Mouse (Mus musculus) CH12.LX (cell line): ENCODE results near the gene Hsf2. TPM values are rescaled to one million over a fixed set of nuclear protein-coding genes. Genes with fewer than 3 reads are reported as not detected.

Experiments used
- DNase-seq: peaks from one replicate; pipeline ENCODE4 v3.0.0-alpha.2; 2013; ENCODE audit errors: extremely low read depth
- H3K27ac ChIP-seq: 2 replicates; pipeline ENCODE4 v1.5.1; 2012; ENCODE audit warnings: low read depth, mild to moderate bottlenecking, control low read depth, moderate library complexity; ENCODE audit not compliant: insufficient read depth
- H3K27me3 ChIP-seq: replicated peaks from 2 replicates; pipeline ENCODE3; 2012; ENCODE audit warnings: inconsistent platforms
- H3K36me3 ChIP-seq, 2 experiments: replicated peaks in 1 of 2; 2 replicates each; pipeline versions ENCODE3 to v1.6.1; 2012; ENCODE audit warnings: inconsistent platforms in 1 of 2, low read length in 1 of 2, mild to moderate bottlenecking in 1 of 2, mixed read lengths in 1 of 2, moderate library complexity in 1 of 2; ENCODE audit not compliant: control insufficient read depth in 1 of 2, insufficient read depth in 1 of 2
- H3K4me1 ChIP-seq, 2 experiments: 2 replicates each; pipeline ENCODE4 v1.6.1; 2012; ENCODE audit warnings: inconsistent platforms in 1 of 2, moderate library complexity in 1 of 2; ENCODE audit not compliant: insufficient read depth in 2 of 2, control insufficient read depth in 1 of 2
- H3K4me2 ChIP-seq: 2 replicates; pipeline ENCODE4 v1.6.1; 2012; ENCODE audit warnings: low read depth, mild to moderate bottlenecking, control low read depth; ENCODE audit not compliant: poor library complexity, insufficient read depth, severe bottlenecking
- H3K4me3 ChIP-seq, 3 experiments: fragments of 150-350 bp in 1 of 3; sonication (generic) in 1 of 3; replicated peaks in 1 of 3; 2 replicates each; pipeline versions ENCODE3 to v1.5.1; 2011 to 2012; ENCODE audit warnings: low read depth in 2 of 3, low read length in 2 of 3, mild to moderate bottlenecking in 2 of 3, moderate library complexity in 2 of 3, control low read depth in 1 of 3, improper control_type of control experiment in 1 of 3, inconsistent platforms in 1 of 3, mixed read lengths in 1 of 3; ENCODE audit not compliant: poor library complexity in 1 of 3
- H3K79me2 ChIP-seq: replicated peaks from 2 replicates; pipeline ENCODE4 v1.6.1; 2012; ENCODE audit warnings: mild to moderate bottlenecking, moderate library complexity; ENCODE audit not compliant: control insufficient read depth, poor library complexity, insufficient read depth, severe bottlenecking; ENCODE audit errors: extremely low read depth
- H3K9ac ChIP-seq: 2 replicates; pipeline ENCODE4 v1.6.1; 2012; ENCODE audit warnings: low read depth, mild to moderate bottlenecking, control low read depth, moderate library complexity; ENCODE audit not compliant: insufficient read depth
- H3K9me3 ChIP-seq: replicated peaks from 2 replicates; pipeline ENCODE3; 2012; ENCODE audit warnings: low read length, inconsistent platforms, mixed read lengths
- CHD2 ChIP-seq: IDR thresholded peaks from 2 replicates; pipeline ENCODE4 v1.6.1; 2011; ENCODE audit warnings: low read length, improper control_type of control experiment
- CTCF ChIP-seq, 2 experiments: IDR thresholded peaks in 1 of 2; conservative IDR thresholded peaks in 1 of 2; 2 replicates each; pipeline ENCODE4 v1.5.1; 2011 to 2012; ENCODE audit warnings: low read depth in 2 of 2, low read length in 2 of 2, improper control_type of control experiment in 1 of 2, inconsistent platforms in 1 of 2, mild to moderate bottlenecking in 1 of 2, moderate library complexity in 1 of 2
- E2F4 ChIP-seq: IDR thresholded peaks from 2 replicates; pipeline ENCODE4 v1.6.1; 2011; ENCODE audit warnings: low read depth, low read length, improper control_type of control experiment; ENCODE audit not compliant: insufficient replicate concordance
- HCFC1 ChIP-seq: IDR thresholded peaks from 2 replicates; pipeline ENCODE4 v1.6.1; 2012; ENCODE audit warnings: low read depth, mild to moderate bottlenecking, inconsistent platforms, low read length, improper control_type of control experiment
- MXI1 ChIP-seq: IDR thresholded peaks from 2 replicates; pipeline ENCODE4 v1.6.1; 2011; ENCODE audit warnings: mild to moderate bottlenecking, low read depth, low read length, improper control_type of control experiment
- NRF1 ChIP-seq: IDR thresholded peaks from 2 replicates; pipeline ENCODE4 v1.6.1; 2014; ENCODE audit warnings: low read depth, mild to moderate bottlenecking, inconsistent platforms, low read length, improper control_type of control experiment, moderate library complexity
- RAD21 ChIP-seq: IDR thresholded peaks from 2 replicates; pipeline ENCODE4 v1.6.1; 2011; ENCODE audit warnings: low read depth, mild to moderate bottlenecking, low read length, improper control_type of control experiment, moderate library complexity
- SIN3A ChIP-seq: IDR thresholded peaks from 2 replicates; pipeline ENCODE4 v1.6.1; 2012; ENCODE audit warnings: low read length, improper control_type of control experiment, inconsistent platforms
- SMC3 ChIP-seq: IDR thresholded peaks from 2 replicates; pipeline ENCODE4 v1.6.1; 2011; ENCODE audit warnings: low read depth, low read length, improper control_type of control experiment
- TCF12 ChIP-seq: IDR thresholded peaks from 2 replicates; pipeline ENCODE4 v1.6.1; 2014; ENCODE audit warnings: low read depth, mild to moderate bottlenecking, inconsistent platforms, low read length, improper control_type of control experiment
- UBTF ChIP-seq: IDR thresholded peaks from 2 replicates; pipeline ENCODE4 v1.6.1; 2012; ENCODE audit warnings: low read depth, mild to moderate bottlenecking, inconsistent platforms, low read length, improper control_type of control experiment, moderate library complexity
- dilution Hi-C: fragments of 300-500 bp; cut with MboI; formaldehyde crosslinking; loops from 2 replicates; pipeline ENCODE4 v1.14.3; 2020; ENCODE audit warnings: low sequenced_read_pairs; ENCODE audit not compliant: extremely low pct_unique_long_range_greater_than_20kb, extremely low pct_ligation_motif_present
- in situ Hi-C: fragments of 300-500 bp; cut with MboI; formaldehyde crosslinking; loops from 3 replicates; pipeline ENCODE4 v1.14.3; 2019; ENCODE audit warnings: low sequenced_read_pairs, low pct_ligation_motif_present, low pct_unique_long_range_greater_than_20kb, mixed read lengths
- polyA plus RNA-seq: library from polyadenylated mRNA; unstranded; fragments of >175 nt; gene quantifications from 2 replicates; pipeline ENCODE4 v1.2.1, GENCODE M21; 2012; ENCODE audit warnings: low read depth; ENCODE audit not compliant: insufficient read length
- total RNA-seq, 2 experiments: library from RNA; depleted of rRNA; stranded (reverse); fragments of 300-350 nt in 1 of 2; fragments of >200 nt in 1 of 2; gene quantifications; 2 replicates each; pipeline ENCODE4 v1.2.3; 2012 to 2014

Hsf2 gene
- total and polyA plus RNA-seq, 3 experiments, result 7.4 to 11.9 (median 8.4) TPM

DNA sequence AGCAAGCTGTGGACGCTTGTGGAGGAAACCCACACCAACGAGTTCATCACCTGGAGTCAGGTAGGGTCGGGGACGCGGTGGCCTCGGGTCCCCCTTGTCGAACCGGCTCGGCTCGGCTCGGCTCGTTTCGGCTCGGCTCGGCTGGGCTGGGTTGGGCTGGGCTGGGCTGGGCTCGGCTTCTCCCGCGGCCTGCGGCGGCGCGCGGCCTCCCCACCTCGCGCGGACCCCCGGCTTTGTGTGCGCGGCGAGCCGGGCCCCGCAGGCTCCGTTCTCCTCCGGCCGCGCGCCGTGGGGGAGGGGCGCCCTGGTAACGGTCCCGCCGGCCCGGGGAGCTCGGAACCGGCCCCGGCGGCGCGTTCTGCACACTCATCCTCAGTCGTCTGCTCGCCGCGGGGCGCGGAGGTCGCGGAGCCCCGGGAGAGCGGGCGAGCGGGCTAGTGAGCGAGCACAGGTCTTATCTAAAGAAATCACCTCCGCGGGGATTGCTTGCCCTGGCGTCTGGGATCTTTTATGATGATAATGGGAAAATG, 422 bp downstream of the Hsf2 start:
- Histone ChIP-seq H3K27ac (no peak overlapping the region), H3K36me3 (no peaks in the 10 kb centered on the region), H3K79me2 (peaks cover 3% of the 10 kb centered on the region), H3K9me3 (no peaks in the 10 kb centered on the region), H3K4me3 (peak overlapping the region; percentile 72 to 87 (median 78)), H3K4me2 (peak overlapping the region; percentile 93; the same call in 1 of the 2 replicates), H3K9ac (peak overlapping the region; percentile 84), H3K4me1 (peaks cover 4 to 11% of the 10 kb centered on the region in 2 experiments; a peak in 3 of 4 replicates), H3K27me3 (no peaks in the 10 kb centered on the region)
- in situ Hi-C loops (no loop called here), dilution Hi-C loops (no loop called here)
- peak; percentile 17 for DNase-seq
- TF ChIP-seq TCF12, result no peak; the same call in 1 of the 2 replicates
- TF ChIP-seq NRF1, result no peak
- 0 out of 2 replicates have a peak, but pooled peaks have one; percentile 47 for TF ChIP-seq MXI1
- 0 out of 2 replicates have a peak, but pooled peaks have one; percentile 32 for TF ChIP-seq SIN3A
- 0 out of 2 replicates have a peak, but pooled peaks have one; percentile 72 for TF ChIP-seq UBTF
- TF ChIP-seq CHD2, result peak; percentile 31; the same call in 1 of the 2 replicates

DNA sequence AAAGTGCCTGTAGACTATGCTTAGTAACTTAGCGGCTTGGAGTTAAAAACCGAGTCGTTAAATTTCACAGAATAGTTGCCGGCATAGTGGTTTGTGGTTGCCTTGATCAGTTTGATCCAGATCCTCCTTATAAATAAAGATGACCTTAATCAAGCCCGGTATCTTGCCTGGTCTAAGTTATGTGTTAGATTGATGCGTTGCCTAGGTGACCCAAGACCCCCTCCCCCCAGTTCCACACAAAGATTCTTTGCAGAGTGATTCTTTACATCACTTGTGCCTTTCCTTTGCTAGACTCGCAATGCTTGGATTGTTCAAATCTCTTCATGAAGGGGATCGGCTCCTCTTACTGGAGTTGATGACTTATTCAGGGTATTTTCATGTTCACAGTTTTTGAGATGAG, 1.0 kb downstream of the Hsf2 start:
- H3K9me3 ChIP-seq, result no peaks in the 10 kb centered on the region
- no peaks in the 10 kb centered on the region for H3K27me3 ChIP-seq
- H3K79me2 ChIP-seq, result peaks cover 3% of the 10 kb centered on the region
- H3K4me2 ChIP-seq, result peak overlapping the region; percentile 93; the same call in 1 of the 2 replicates
- H3K4me3 ChIP-seq, result peak overlapping the region; percentile 49 to 78 (median 72)
- in situ Hi-C loops, result no loop called here
- DNase-seq, result peak; percentile 17
- peak overlapping the region; percentile 84 for H3K9ac ChIP-seq
- dilution Hi-C loops, result no loop called here
- no peak overlapping the region for H3K27ac ChIP-seq
- no peaks in the 10 kb centered on the region for H3K36me3 ChIP-seq
- TF ChIP-seq CHD2 (no peak), SIN3A (0 out of 2 replicates have a peak, but pooled peaks have one; percentile 17)
- peaks cover 4 to 11% of the 10 kb centered on the region in 2 experiments; a peak in 3 of 4 replicates for H3K4me1 ChIP-seq

DNA sequence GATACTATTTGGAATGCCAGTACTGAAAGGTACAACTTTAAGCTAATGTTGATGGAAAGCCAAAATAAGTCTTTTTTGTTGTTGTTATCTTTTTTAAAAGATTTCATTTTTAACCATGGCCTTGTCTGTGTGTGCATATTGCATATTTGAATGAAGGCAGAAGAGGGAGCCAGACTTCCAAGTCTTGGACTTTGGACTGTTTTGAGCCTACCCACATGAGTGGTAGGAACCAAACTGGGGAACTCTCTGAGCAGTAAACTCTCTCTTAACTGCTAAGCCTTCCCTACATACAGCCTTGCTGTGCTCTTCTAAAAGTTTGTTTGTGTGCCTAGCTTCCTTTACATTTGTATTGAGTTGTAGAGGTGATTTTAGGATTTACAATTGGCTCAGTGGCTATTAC, 2.4 kb downstream of the Hsf2 start:
- H3K4me2 ChIP-seq, result no peak overlapping the region
- dilution Hi-C loops, result no loop called here
- H3K9me3 ChIP-seq, result peaks cover 3% of the 10 kb centered on the region
- H3K9ac ChIP-seq, result no peak overlapping the region
- no peak overlapping the region for H3K4me3 ChIP-seq
- H3K4me1 ChIP-seq, result peaks cover 4 to 11% of the 10 kb centered on the region in 2 experiments; a peak in 3 of 4 replicates
- TF ChIP-seq RAD21, result peak; percentile 26
- TF ChIP-seq TCF12, result no peak
- no peak for TF ChIP-seq HCFC1
- peak in 1 of 2 experiments; percentile 32; a peak in 2 of 4 replicates for TF ChIP-seq CTCF (conservative IDR thresholded peaks at IDR 0.05 in 1 of 2, IDR thresholded peaks at IDR 0.05 in 1 of 2; ENCODE audit: low read depth in 2 of 2, low read length in 2 of 2)
- no peak for TF ChIP-seq E2F4
- peak; percentile 3; the same call in 1 of the 2 replicates for TF ChIP-seq SMC3
- TF ChIP-seq, all 38 proteins: peak for 3
- peaks cover 3% of the 10 kb centered on the region for H3K79me2 ChIP-seq
- in situ Hi-C loops, result no loop called here
- peaks cover 0 to 3% of the 10 kb centered on the region in 2 experiments for H3K36me3 ChIP-seq
- no peak overlapping the region for H3K27ac ChIP-seq
- H3K27me3 ChIP-seq, result no peaks in the 10 kb centered on the region
- no peak for DNase-seq
